Mouse (Mus musculus): ENCODE data around the gene Epha4.

The Epha4 gene

DNA sequence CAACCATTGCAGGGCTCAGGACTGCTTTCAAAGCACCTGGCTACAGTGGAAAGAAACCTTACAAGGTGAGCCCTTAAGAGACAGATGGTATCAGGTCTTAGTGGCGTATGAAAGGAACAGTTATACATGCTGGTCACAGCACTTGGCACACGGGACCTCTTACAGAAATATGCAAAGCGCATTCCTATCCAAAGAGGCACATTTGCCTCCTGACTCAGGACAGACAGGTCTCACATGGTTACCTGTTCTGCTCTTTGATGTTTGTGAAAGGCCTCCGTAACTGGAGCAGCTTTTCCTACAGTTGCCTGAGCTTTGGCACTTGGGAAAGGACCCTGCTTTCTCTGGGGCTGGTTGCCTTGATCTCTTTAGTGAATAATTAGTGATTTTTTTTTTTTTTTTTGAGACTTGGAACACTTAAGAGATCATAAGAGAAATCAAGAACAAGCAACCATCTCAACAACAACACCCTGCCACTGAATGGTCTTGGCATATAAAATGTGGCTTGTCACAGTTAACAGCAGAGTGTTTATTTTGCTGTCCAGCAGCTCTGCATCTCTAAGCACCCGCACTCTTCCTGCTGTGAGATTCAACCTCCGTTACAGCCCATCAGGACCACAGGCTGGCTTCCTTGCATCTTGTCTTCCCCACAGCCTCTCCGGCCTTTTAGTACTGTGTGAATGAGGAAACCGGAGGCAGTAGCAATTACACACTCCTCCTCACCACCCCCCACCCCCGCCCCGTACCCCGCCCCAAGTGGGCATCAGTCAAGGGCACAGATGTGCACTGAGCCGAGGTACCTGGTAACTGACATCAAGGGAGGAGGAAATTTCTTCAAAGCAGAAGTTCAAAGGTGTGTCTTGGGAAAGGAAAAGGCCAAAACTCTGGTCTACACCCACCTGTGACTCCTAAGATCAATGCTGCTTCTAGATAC, 41.2 kb downstream of the Epha4 start:
- DNase-seq: no peak

GRCm38 (mm10) chr1:77472566-77472965, 42.3 kb downstream of the Epha4 start:
- no peak for DNase-seq

DNA sequence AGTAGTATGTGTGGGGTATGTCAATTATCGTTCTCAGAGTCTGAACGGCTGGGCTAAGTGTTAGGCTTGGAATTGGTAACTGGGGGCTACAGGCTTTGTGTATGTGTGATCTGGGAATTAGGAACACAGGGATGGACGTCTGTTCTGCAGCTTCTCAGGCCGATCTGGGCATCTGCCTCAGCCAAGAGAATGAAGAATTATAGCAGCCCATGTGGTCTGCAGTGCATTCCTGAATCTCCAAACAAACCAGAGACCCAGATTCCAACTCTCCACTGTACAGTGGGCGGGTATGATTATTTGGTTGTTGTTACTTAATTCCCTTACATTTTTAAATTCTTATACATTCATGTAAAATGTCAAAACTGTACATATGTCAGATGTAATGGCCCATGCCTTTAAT, 43.4 kb downstream of the Epha4 start:
- no peak for DNase-seq

- DNase-seq: no peak
Observed at GRCm38 (mm10) chr1:77471037-77471436, 43.9 kb downstream of the Epha4 start.

GRCm38 (mm10) chr1:77468717-77469314, 46.1 kb downstream of the Epha4 start:
- DNase-seq: no peak

DNA sequence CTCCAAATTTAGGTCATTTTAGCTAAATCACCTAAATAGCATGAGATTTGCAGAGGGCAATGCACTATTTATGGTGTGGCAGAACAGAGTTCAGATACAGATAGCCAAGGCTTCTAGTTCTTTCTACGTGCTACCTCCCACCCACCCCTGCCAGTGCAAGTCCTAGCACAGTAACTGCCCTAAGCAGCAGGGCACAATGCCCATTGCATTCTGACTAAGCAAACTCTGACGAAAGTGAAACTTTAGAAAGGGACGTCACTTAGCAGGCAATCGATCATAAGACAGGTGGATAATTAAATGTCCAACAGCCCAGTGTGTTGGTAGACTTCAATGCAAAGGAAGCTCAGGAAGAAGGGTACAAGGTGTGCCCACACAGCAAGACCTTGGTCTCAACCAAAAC, 49.4 kb downstream of the Epha4 start:
- DNase-seq: no peak

GRCm38 (mm10) chr1:77464108-77464507, 50.8 kb downstream of the Epha4 start:
- no peak for DNase-seq

GRCm38 (mm10) chr1:77461877-77462615, 52.8 kb downstream of the Epha4 start:
- no peak for DNase-seq

DNA sequence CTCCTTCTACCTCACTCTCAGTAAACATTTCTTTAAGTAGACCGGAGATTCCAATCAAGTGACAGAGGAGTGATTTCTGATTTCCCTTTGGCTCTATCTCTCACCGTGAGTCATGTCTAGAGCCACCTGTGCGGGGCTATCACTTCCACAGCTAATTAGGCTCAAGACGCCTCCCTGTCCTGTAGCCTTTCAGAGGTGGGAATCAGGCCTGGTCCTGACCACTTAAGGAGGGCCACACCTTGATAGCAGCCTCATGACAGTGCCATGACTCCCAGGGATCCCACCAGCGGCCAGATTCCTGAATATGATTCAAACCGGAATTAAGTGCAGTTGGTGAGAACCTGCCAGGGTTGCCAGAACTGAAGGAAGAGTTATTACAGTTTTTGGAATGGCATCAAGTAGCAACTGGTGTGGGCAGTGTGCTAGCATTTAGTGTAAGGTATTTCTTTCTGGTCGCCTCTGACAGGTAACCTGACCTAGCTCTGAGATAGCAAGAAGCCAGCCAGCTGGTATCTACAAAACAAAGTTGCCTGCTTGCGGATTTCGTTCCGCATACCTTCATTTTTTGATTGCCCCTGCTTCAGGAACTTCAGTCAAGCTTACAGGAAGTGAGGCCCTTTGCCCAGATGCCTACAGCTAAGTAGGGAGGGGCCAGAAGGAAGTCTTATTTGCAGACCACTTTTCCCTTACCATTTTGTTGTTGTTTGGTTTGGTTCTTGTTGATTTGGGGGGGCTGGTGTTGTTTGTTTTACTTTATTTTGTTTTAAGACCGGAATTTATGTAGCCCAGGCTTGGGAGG, 53.9 kb downstream of the Epha4 start:
- no peak for DNase-seq

GRCm38 (mm10) chr1:77458751-77459385, 56.0 kb downstream of the Epha4 start:
- DNase-seq: no peak

GRCm38 (mm10) chr1:77457446-77457800, 57.5 kb downstream of the Epha4 start:
- DNase-seq: no peak

GRCm38 (mm10) chr1:77456695-77457445, 58.0 kb downstream of the Epha4 start:
- DNase-seq: no peak

DNA sequence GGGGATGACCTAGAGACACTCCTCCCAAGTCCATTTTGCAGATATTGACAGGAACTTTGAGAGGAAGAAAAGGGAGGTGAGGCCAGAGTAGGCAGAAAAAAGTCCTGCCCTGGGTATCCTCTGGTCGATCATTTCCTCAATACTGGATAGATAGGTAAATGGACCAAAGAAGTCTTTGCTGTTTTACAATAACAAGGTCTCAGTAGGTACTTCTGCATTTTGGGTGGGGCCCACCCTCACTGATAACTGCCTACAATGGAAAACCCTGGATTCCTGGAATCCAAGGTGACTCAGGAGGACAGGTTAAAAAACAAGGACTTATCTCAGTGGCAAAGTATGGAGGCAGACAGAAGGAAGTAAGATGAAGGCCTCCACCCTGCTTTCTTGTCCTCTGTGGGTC, 61.1 kb downstream of the Epha4 start:
- no peak for DNase-seq

DNA sequence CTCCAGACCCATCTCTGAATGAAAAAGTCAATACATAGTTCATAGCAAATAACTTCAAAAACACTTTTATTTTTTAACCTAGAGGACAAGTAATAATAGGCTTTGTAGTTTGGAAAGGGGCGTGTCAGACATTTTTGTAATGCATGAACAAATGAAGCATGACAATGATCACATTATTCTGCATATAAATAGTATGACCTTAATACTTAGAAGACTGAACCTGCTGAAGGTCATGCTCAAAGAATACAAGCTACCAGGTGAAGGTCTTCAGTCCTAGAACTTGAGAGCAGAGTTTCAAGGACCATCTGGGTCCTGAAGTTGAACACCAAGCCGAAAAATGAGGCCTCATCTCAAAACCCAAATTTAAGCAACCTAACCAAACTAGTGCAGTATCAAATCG, 62.2 kb downstream of the Epha4 start:
- DNase-seq: no peak

DNA sequence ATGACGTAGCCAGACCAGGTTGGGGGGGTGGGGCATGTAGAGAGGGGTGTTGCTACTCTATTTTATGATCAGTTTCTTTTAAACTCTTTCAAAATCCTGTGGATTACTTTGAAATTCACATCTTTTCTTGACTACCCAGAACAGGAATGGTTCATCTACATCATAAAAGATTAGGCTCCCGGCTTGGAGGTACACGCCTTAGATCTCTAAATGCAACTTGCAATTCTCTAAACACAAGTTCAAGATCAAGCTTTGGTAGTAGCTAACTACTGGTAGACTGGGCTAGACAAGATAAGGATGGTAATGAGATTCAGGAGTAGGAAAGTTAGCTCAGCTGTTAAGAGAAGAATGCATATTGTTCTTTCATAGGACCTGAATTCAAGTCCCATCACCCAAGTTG, 63.3 kb downstream of the Epha4 start:
- no peak for DNase-seq

DNA sequence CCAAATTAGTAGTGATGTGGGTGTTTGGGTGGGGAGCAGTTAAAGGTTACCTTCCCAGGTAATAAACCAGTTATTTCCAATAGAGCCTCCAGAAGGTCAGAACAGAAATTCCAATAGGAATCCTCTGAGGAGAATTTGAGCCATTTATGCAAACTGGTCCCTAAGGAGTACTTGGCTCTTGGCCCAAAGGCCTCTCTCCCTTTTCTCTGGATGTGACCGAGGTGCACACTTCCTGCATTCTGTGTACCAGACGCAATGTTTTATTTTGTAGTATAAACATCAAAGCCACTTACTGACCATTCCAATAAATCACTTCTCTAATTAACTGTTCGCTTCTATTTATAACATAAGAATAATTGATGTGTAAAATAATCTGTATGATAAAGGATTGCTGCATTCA, 64.7 kb downstream of the Epha4 start:
- no peak for DNase-seq

- DNase-seq: no peak
Observed at GRCm38 (mm10) chr1:77447061-77447614, 67.8 kb downstream of the Epha4 start.

GRCm38 (mm10) chr1:77446438-77446837, 68.5 kb downstream of the Epha4 start:
- DNase-seq: no peak

DNA sequence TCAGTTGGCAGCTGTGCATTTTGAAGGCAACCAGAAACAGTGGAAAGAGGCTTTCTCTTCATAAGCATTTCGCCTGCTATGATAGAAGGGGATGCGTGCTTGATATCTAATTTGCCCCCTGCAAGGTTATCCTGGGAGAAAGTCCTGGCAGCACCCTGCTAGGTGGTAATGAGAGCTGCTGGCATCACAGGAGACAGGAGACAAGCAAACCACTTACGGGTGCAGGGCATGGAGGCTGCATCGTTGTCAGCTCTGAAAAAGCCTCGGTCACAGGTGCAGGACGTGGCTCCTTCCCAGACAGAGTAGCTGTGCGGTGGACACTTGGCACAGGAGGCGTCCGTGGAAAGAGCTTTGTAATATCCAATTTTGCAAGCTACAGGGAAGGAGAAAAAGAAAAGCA, 70.2 kb downstream of the Epha4 start:
- DNase-seq: no peak

DNA sequence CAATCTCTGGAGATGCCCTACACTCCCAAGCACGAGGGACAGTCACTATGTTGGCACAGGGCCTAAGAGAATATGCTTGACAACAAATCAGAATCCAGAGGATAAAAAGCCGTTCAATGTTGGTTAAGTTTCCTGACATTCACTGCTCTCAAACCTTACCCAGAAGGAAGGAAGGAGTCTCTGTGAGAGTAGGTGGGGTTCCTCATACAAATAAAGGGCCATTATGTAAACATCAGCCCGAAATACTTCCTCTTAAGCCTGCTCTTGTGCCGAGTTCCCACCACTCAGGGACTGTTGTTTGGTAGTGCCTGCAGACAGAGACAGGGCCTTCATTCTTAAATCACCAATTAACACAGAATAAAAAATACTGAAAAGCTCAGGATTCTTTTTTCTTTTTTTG, 72.9 kb downstream of the Epha4 start:
- DNase-seq: no peak

GRCm38 (mm10) chr1:77441401-77441800, 73.5 kb downstream of the Epha4 start:
- DNase-seq: no peak

All from cerebellum, adult 11-12 months (tissue).